Mouse (Mus musculus): ENCODE data around the gene Fkbp3. TPM values are rescaled to one million over a fixed set of nuclear protein-coding genes. Genes with fewer than 3 reads are reported as not detected.
A peak's percentile ranks its signal among the peaks of the same experiment; 100 is the strongest.
"Not testable (repeated sequence)": the region's sequence is repeated elsewhere in the genome, so short reads cannot be mapped to it uniquely, and the experiment has no call there.

Gene Fkbp3
- polyA plus RNA-seq (2012; rRNA removed) = 244 and 271 TPM in 2 replicates

GRCm38 (mm10) chr12:65073611-65074178 is at the start of gene Fkbp3:
Fkbp3 (minus strand) TSS chr12:65074007.
- TF ChIP-seq POLR2A (IDR thresholded peaks at IDR 0.05; ENCODE audit: extremely low read depth, insufficient read depth, low read length) (peak; percentile 96), CTCF (IDR thresholded peaks at IDR 0.05; ENCODE audit: extremely low read depth, insufficient read depth, low read length) (no peak)
- H3K4me3 ChIP-seq (ENCODE audit: insufficient read depth, low read length) = peak within 1 kb of the TSS; percentile 69
- peaks cover 5% of the 10 kb centered on the region; the same call in 1 of the 2 replicates for H3K4me1 ChIP-seq (ENCODE audit: control insufficient read depth, insufficient read depth, low read length)
- H3K27ac ChIP-seq (ENCODE audit: insufficient read depth, low read length) = peak within 1 kb of the TSS; percentile 80

GRCm38 (mm10) chr12:65119451-65119850 is 45.6 kb upstream of the Fkbp3 start:
- TF ChIP-seq POLR2A (IDR thresholded peaks at IDR 0.05; ENCODE audit: extremely low read depth, insufficient read depth, low read length) = no peak
- TF ChIP-seq CTCF (IDR thresholded peaks at IDR 0.05; ENCODE audit: extremely low read depth, insufficient read depth, low read length) = no peak
- no peaks in the 10 kb centered on the region for H3K4me1 ChIP-seq (ENCODE audit: control insufficient read depth, insufficient read depth, low read length)
- H3K4me3 ChIP-seq (ENCODE audit: insufficient read depth, low read length) = no peak overlapping the region
- H3K27ac ChIP-seq (ENCODE audit: insufficient read depth, low read length) = no peak overlapping the region

GRCm38 (mm10) chr12:65118968-65119367 is 45.2 kb upstream of the Fkbp3 start:
- no peak for TF ChIP-seq CTCF (IDR thresholded peaks at IDR 0.05; ENCODE audit: extremely low read depth, insufficient read depth, low read length)
- TF ChIP-seq POLR2A (IDR thresholded peaks at IDR 0.05; ENCODE audit: extremely low read depth, insufficient read depth, low read length) = no peak

DNA sequence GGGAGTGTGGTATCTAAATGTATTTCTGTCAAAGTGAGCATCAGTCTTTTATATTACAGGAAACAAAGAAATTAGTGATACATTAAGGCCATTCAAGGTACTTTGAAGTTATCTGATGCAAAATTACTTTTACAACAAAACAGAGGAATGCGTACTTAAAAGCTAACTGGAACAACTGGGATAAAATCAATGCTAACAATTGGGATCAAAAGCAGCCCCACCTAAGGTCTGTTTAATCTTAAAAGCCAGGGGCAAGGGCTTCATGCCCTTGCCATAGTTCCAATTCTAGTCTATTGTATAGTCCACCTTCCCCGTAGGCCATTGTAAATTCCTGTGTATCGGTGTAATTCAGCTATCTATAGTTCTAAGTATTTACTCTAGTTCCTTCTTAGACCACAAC is 41.2 kb upstream of the Fkbp3 start:
- H3K4me1 ChIP-seq (ENCODE audit: control insufficient read depth, insufficient read depth, low read length); H3K27ac ChIP-seq (ENCODE audit: insufficient read depth, low read length); H3K4me3 ChIP-seq (ENCODE audit: insufficient read depth, low read length): not testable (repeated sequence)

More at GRCm38 (mm10) chr12:65118968-65119367, 45.2 kb upstream of the Fkbp3 start:
- Histone ChIP-seq H3K4me3 (ENCODE audit: insufficient read depth, low read length) (no peak overlapping the region), H3K27ac (ENCODE audit: insufficient read depth, low read length) (no peak overlapping the region), H3K4me1 (ENCODE audit: control insufficient read depth, insufficient read depth, low read length) (no peaks in the 10 kb centered on the region)

DNA sequence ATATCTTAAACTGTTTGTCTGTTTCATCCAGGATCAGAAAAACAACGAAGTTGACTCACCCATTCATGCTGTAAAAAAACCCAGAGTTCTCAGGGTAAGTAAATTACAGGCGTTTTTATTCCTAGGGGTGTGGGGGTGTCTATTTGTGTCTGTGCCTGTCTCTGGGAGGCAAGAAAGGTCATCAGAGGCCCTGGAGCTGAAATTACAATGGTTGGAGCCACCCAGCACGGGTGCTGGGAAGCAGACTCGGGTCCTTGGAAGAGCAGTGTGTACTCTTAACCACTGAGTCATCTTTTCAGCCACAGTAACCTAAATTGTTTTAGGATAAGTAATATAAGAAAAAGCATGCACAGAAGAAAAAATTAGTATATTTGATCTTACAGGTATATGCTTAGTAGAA is 40.1 kb upstream of the Fkbp3 start:
- no peak overlapping the region for H3K27ac ChIP-seq (ENCODE audit: insufficient read depth, low read length)
- H3K4me3 ChIP-seq (ENCODE audit: insufficient read depth, low read length) = no peak overlapping the region
- no peaks in the 10 kb centered on the region for H3K4me1 ChIP-seq (ENCODE audit: control insufficient read depth, insufficient read depth, low read length)
- no peak for TF ChIP-seq CTCF (IDR thresholded peaks at IDR 0.05; ENCODE audit: extremely low read depth, insufficient read depth, low read length)
- no peak for TF ChIP-seq POLR2A (IDR thresholded peaks at IDR 0.05; ENCODE audit: extremely low read depth, insufficient read depth, low read length)

GRCm38 (mm10) chr12:65112811-65113210 is 39.0 kb upstream of the Fkbp3 start:
- TF ChIP-seq CTCF (IDR thresholded peaks at IDR 0.05; ENCODE audit: extremely low read depth, insufficient read depth, low read length) = no peak
- no peak for TF ChIP-seq POLR2A (IDR thresholded peaks at IDR 0.05; ENCODE audit: extremely low read depth, insufficient read depth, low read length)
- no peak overlapping the region for H3K4me3 ChIP-seq (ENCODE audit: insufficient read depth, low read length)
- no peaks in the 10 kb centered on the region for H3K4me1 ChIP-seq (ENCODE audit: control insufficient read depth, insufficient read depth, low read length)
- no peak overlapping the region for H3K27ac ChIP-seq (ENCODE audit: insufficient read depth, low read length)

DNA sequence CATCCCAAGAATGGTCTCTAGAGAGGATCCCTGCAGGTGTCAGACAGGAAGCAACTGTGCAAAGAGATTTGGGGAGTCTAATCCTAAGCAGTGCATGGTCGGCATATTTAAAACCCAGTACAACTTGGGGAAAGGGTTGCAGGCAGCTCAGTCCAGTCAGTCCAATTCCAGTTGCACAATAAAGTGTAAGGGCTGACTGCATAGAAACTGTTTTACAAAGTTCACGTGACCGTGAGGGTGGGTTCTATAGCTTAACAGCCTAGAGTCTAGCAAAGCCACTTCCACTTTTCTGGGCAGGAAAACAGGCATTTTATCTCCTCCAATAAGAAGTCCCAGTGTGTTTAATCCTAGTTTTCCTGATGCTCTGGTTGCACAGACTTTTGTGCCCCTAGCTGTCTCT is 37.7 kb upstream of the Fkbp3 start:
- Histone ChIP-seq H3K4me3 (ENCODE audit: insufficient read depth, low read length) (no peak overlapping the region), H3K27ac (ENCODE audit: insufficient read depth, low read length) (no peak overlapping the region), H3K4me1 (ENCODE audit: control insufficient read depth, insufficient read depth, low read length) (no peaks in the 10 kb centered on the region; the same call in 1 of the 2 replicates)
- TF ChIP-seq POLR2A (IDR thresholded peaks at IDR 0.05; ENCODE audit: extremely low read depth, insufficient read depth, low read length) (no peak), CTCF (IDR thresholded peaks at IDR 0.05; ENCODE audit: extremely low read depth, insufficient read depth, low read length) (no peak)

DNA sequence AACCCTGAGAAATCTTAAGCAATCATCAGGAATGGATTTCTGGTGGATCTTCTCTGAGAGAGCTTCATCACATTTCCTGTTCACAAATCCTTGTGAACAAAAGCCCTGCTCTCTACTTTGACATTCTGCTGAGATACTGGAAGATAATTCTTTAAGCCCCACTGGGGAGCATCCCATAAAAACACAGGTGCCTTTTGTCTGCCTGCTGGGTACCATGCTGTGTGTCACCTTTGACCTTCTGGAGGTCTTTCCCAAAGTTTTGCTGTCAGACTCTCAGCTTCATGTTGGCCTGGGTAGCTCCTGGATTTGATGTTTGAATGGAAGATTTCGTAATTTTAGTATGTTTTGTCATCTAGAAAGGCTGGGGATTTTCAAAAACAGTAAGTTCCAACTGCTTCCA is 34.9 kb upstream of the Fkbp3 start:
- no peak for TF ChIP-seq CTCF (IDR thresholded peaks at IDR 0.05; ENCODE audit: extremely low read depth, insufficient read depth, low read length)
- no peak for TF ChIP-seq POLR2A (IDR thresholded peaks at IDR 0.05; ENCODE audit: extremely low read depth, insufficient read depth, low read length)
- H3K27ac ChIP-seq (ENCODE audit: insufficient read depth, low read length) = no peak overlapping the region
- H3K4me1 ChIP-seq (ENCODE audit: control insufficient read depth, insufficient read depth, low read length) = no peaks in the 10 kb centered on the region; the same call in 1 of the 2 replicates
- no peak overlapping the region for H3K4me3 ChIP-seq (ENCODE audit: insufficient read depth, low read length)

GRCm38 (mm10) chr12:65076906-65077305 is 3.1 kb upstream of the Fkbp3 start:
- Histone ChIP-seq H3K27ac (ENCODE audit: insufficient read depth, low read length) (no peak overlapping the region), H3K4me3 (ENCODE audit: insufficient read depth, low read length) (no peak overlapping the region), H3K4me1 (ENCODE audit: control insufficient read depth, insufficient read depth, low read length) (no peaks in the 10 kb centered on the region)
- TF ChIP-seq CTCF (IDR thresholded peaks at IDR 0.05; ENCODE audit: extremely low read depth, insufficient read depth, low read length) (no peak), POLR2A (IDR thresholded peaks at IDR 0.05; ENCODE audit: extremely low read depth, insufficient read depth, low read length) (no peak)

- Histone ChIP-seq H3K27ac (ENCODE audit: insufficient read depth, low read length) (peak overlapping the region; percentile 70), H3K4me3 (ENCODE audit: insufficient read depth, low read length) (peak overlapping the region; percentile 69), H3K4me1 (ENCODE audit: control insufficient read depth, insufficient read depth, low read length) (peaks cover 2% of the 10 kb centered on the region; the same call in 1 of the 2 replicates)
- TF ChIP-seq CTCF (IDR thresholded peaks at IDR 0.05; ENCODE audit: extremely low read depth, insufficient read depth, low read length) (no peak), POLR2A (IDR thresholded peaks at IDR 0.05; ENCODE audit: extremely low read depth, insufficient read depth, low read length) (no peak)
Measured at GRCm38 (mm10) chr12:65075733-65076310, 2.0 kb upstream of the Fkbp3 start.
